Mouse (Mus musculus) limb, embryonic 14.5 days (tissue): ENCODE data around the gene Ttc28. TPM values are rescaled to one million over a fixed set of nuclear protein-coding genes. Genes with fewer than 3 reads are reported as not detected.

Experiments used
- ATAC-seq: fragments of 200-750 bp; cut with Nextera tagmentation; 2 replicates; pipeline ENCODE4 v1.8.0; 2017; ENCODE audit warnings: low read depth, moderate number of reproducible peaks, moderate TSS enrichment; ENCODE audit not compliant: low FRiP score
- DNase-seq: peaks from one replicate; pipeline ENCODE4 v3.0.0-alpha.2; 2015; ENCODE audit warnings: low spot score
- H3K27ac ChIP-seq: fragments of 300-500 bp; sonication (generic); replicated peaks from 2 replicates; pipeline ENCODE4 v1.5.1; 2014; ENCODE audit warnings: low read depth, mild to moderate bottlenecking, low read length, moderate library complexity, mixed read lengths
- H3K27me3 ChIP-seq: fragments of 300-500 bp; sonication (generic); 2 replicates; pipeline ENCODE4 v1.6.1; 2014; ENCODE audit warnings: low read length, mixed read lengths; ENCODE audit not compliant: control insufficient read depth, insufficient read depth
- H3K36me3 ChIP-seq: fragments of 300-500 bp; sonication (generic); 2 replicates; pipeline ENCODE4 v1.6.1; 2014; ENCODE audit warnings: mild to moderate bottlenecking, low read length, moderate library complexity, mixed read lengths; ENCODE audit not compliant: control insufficient read depth, insufficient read depth
- H3K4me1 ChIP-seq: fragments of 300-500 bp; sonication (generic); 2 replicates; pipeline ENCODE4 v1.6.1; 2014; ENCODE audit warnings: antibody characterized with exemption, low read length, mixed read lengths; ENCODE audit not compliant: control insufficient read depth, insufficient read depth
- H3K4me2 ChIP-seq: fragments of 300-500 bp; sonication (generic); replicated peaks from 2 replicates; pipeline ENCODE4 v1.6.1; 2014; ENCODE audit warnings: low read depth, mild to moderate bottlenecking, low read length, moderate library complexity; ENCODE audit not compliant: severe bottlenecking
- H3K4me3 ChIP-seq: fragments of 300-500 bp; sonication (generic); replicated peaks from 2 replicates; pipeline ENCODE4 v1.5.1; 2014; ENCODE audit warnings: low read length
- H3K9ac ChIP-seq: fragments of 300-500 bp; sonication (generic); 2 replicates; pipeline ENCODE4 v1.6.1; 2014; ENCODE audit warnings: mild to moderate bottlenecking, low read depth, low read length, moderate library complexity; ENCODE audit not compliant: severe bottlenecking
- H3K9me3 ChIP-seq: fragments of 300-500 bp; sonication (generic); 2 replicates; pipeline ENCODE4 v1.6.1; 2016; ENCODE audit warnings: low read length; ENCODE audit not compliant: control insufficient read depth
- POLR2A ChIP-seq: fragments of 200-500 bp; IDR thresholded peaks from 2 replicates; pipeline ENCODE4 v1.8.0; 2012; ENCODE audit warnings: inconsistent platforms, mild to moderate bottlenecking, moderate library complexity, borderline replicate concordance; ENCODE audit not compliant: insufficient read depth, insufficient read length; ENCODE audit errors: extremely low read depth
- WGBS: fragments of 180-500 bp; shearing (Covaris S2); extraction: QIAGEN DNeasy Blood & Tissue Kit; methylation state at CpG from one replicate; pipeline ENCODE4 v1.1.7; 2014; 5-methylcytosine and 5-hydroxymethylcytosine counted together
- polyA plus RNA-seq, 2 experiments: library from polyadenylated mRNA; depleted of rRNA in 1 of 2; stranded (reverse) in 1 of 2; unstranded in 1 of 2; fragments of >200 nt; fragmentation: Nextera tagmentation in 1 of 2; extraction: Ambion mirVana in 1 of 2; gene quantifications; 2 replicates each; pipeline versions ENCODE4 v1.2.1 to v1.2.3; 2012 to 2014

The Ttc28 gene
- polyA plus RNA-seq, 2 experiments: 16.3 to 19.9 TPM

GRCm38 (mm10) chr5:111264488-111264887 is 384.9 kb downstream of the Ttc28 start:
- peaks cover 5% of the 10 kb centered on the region; the same call in 1 of the 2 replicates for H3K4me1 ChIP-seq
- 82% methylated on average over 7 of the region's 7 CpGs for WGBS
- H3K9me3 ChIP-seq: 0 out of 2 replicates have a peak, but pooled peaks cover 8% of the 10 kb centered on the region
- no peak overlapping the region for H3K27ac ChIP-seq
- H3K4me3 ChIP-seq: no peak overlapping the region
- H3K27me3 ChIP-seq: no peaks in the 10 kb centered on the region
- no peak for TF ChIP-seq POLR2A
- no peak overlapping the region for H3K9ac ChIP-seq
- peaks cover 41% of the 10 kb centered on the region for H3K36me3 ChIP-seq
- no peak overlapping the region for H3K4me2 ChIP-seq
- DNase-seq (no peak), ATAC-seq (no peak)

DNA sequence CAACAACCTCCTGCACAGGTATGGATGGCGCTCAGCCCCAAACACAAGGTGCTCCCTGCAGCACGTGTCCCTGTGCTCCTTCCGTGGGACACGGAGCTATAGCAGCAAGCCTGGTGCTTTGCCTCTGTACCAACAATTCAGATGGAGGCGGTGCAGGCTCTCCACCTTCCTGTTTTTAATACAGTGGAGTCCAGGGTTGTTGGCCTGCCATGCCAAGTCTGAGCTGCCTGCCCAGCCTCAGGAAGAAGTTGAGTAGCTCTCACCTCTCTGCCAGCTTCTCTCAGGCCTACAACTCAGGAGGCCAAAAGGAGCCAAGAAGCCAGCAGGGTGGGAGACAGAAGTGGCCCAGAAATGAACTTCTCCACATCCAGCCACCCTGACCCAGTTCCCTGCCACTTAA is 387.1 kb downstream of the Ttc28 start:
- no peak for TF ChIP-seq POLR2A
- DNase-seq (no peak), ATAC-seq (no peak)
- H3K4me2 ChIP-seq: no peak overlapping the region
- H3K4me1 ChIP-seq: peaks cover 5% of the 10 kb centered on the region; the same call in 1 of the 2 replicates
- H3K27ac ChIP-seq: no peak overlapping the region
- 0 out of 2 replicates have a peak, but pooled peaks cover 8% of the 10 kb centered on the region for H3K9me3 ChIP-seq
- H3K4me3 ChIP-seq: no peak overlapping the region
- no peak overlapping the region for H3K9ac ChIP-seq
- H3K36me3 ChIP-seq: peaks cover 59% of the 10 kb centered on the region
- H3K27me3 ChIP-seq: no peaks in the 10 kb centered on the region
- WGBS: 93% methylated on average over 5 of the region's 5 CpGs

- H3K27me3 ChIP-seq: no peaks in the 10 kb centered on the region
- H3K4me2 ChIP-seq: no peak overlapping the region
- peaks cover 63% of the 10 kb centered on the region for H3K36me3 ChIP-seq
- DNase-seq: no peak
- peaks cover 5% of the 10 kb centered on the region; the same call in 1 of the 2 replicates for H3K4me1 ChIP-seq
- no peak for ATAC-seq
- 0 out of 2 replicates have a peak, but pooled peaks cover 8% of the 10 kb centered on the region for H3K9me3 ChIP-seq
- no peak for TF ChIP-seq POLR2A
- H3K4me3 ChIP-seq: no peak overlapping the region
- no peak overlapping the region for H3K9ac ChIP-seq
- no peak overlapping the region for H3K27ac ChIP-seq
- 84% methylated on average over 3 of the region's 3 CpGs for WGBS
Measured at GRCm38 (mm10) chr5:111267100-111267499, 387.5 kb downstream of the Ttc28 start.

DNA sequence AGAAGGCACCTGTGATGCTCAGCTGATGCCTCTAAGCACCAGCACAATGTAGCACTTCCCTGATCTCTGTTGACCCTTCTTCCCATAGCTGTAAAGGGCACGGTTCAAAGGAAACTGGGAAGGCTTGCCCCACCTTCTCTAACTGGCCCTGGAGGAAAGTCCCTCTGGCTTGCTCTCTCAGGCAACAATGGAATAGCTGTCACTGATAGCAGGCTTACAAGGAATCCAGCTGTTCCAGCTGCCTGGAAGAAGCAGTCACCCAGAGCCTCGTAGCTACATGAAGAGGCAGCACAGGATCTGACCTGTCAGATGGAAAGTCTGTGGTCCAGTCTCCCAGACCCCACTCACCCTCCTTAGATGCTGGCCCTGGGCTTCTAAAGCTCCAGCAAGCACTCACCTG is 389.2 kb downstream of the Ttc28 start:
- DNase-seq (no peak), ATAC-seq (no peak)
- Histone ChIP-seq H3K9me3 (0 out of 2 replicates have a peak, but pooled peaks cover 8% of the 10 kb centered on the region), H3K27me3 (no peaks in the 10 kb centered on the region), H3K27ac (no peak overlapping the region), H3K36me3 (peaks cover 80% of the 10 kb centered on the region), H3K9ac (no peak overlapping the region), H3K4me3 (no peak overlapping the region), H3K4me2 (no peak overlapping the region), H3K4me1 (0 out of 2 replicates have a peak, but pooled peaks cover 1% of the 10 kb centered on the region)
- 43% methylated on average over 2 of the region's 2 CpGs for WGBS
- no peak for TF ChIP-seq POLR2A

- ATAC-seq: peak; percentile 37; the same call in 1 of the 2 replicates
- H3K4me2 ChIP-seq: no peak overlapping the region
- 54% methylated on average over 6 of the region's 6 CpGs for WGBS
- H3K4me1 ChIP-seq: 0 out of 2 replicates have a peak, but pooled peaks cover 2% of the 10 kb centered on the region
- no peak overlapping the region for H3K9ac ChIP-seq
- H3K4me3 ChIP-seq: no peak overlapping the region
- H3K36me3 ChIP-seq: peaks cover 87% of the 10 kb centered on the region
- TF ChIP-seq POLR2A: no peak
- 0 out of 2 replicates have a peak, but pooled peaks cover 8% of the 10 kb centered on the region for H3K9me3 ChIP-seq
- no peaks in the 10 kb centered on the region for H3K27me3 ChIP-seq
- H3K27ac ChIP-seq: no peak overlapping the region
- peak; percentile 65 for DNase-seq
Measured at GRCm38 (mm10) chr5:111269613-111270205, 390.1 kb downstream of the Ttc28 start.
